Mouse (Mus musculus) embryonic facial prominence, embryonic 12.5 days (tissue): Measurements from ENCODE around the gene Spen. TPM values are rescaled to one million over a fixed set of nuclear protein-coding genes. Genes with fewer than 3 reads are reported as not detected.

Experiments used
- ATAC-seq: fragments of 200-750 bp; cut with Nextera tagmentation; 2 replicates; pipeline ENCODE4 v1.8.0; 2017; ENCODE audit not compliant: insufficient number of reproducible peaks, insufficient read depth, low FRiP score, low TSS enrichment
- H3K27ac ChIP-seq: fragments of 300-500 bp; sonication (generic); 2 replicates; pipeline ENCODE4 v1.5.1; 2016; ENCODE audit warnings: mild to moderate bottlenecking
- H3K27me3 ChIP-seq: fragments of 300-500 bp; sonication (generic); 2 replicates; pipeline ENCODE4 v1.6.1; 2016; ENCODE audit warnings: mild to moderate bottlenecking, moderate library complexity
- H3K36me3 ChIP-seq: fragments of 300-500 bp; sonication (generic); 2 replicates; pipeline ENCODE4 v1.6.1; 2016; ENCODE audit warnings: mild to moderate bottlenecking
- H3K4me1 ChIP-seq: fragments of 300-500 bp; sonication (generic); 2 replicates; pipeline ENCODE4 v1.6.1; 2016
- H3K4me2 ChIP-seq: fragments of 300-500 bp; sonication (generic); replicated peaks from 2 replicates; pipeline ENCODE4 v1.6.1; 2016; ENCODE audit warnings: mild to moderate bottlenecking, moderate library complexity
- H3K4me3 ChIP-seq: fragments of 300-500 bp; sonication (generic); 2 replicates; pipeline ENCODE4 v1.5.1; 2016; ENCODE audit warnings: mild to moderate bottlenecking
- H3K9ac ChIP-seq: fragments of 300-500 bp; sonication (generic); 2 replicates; pipeline ENCODE4 v1.6.1; 2016; ENCODE audit warnings: mild to moderate bottlenecking, moderate library complexity
- H3K9me3 ChIP-seq: fragments of 300-500 bp; sonication (generic); 2 replicates; pipeline ENCODE4 v1.6.1; 2016; ENCODE audit warnings: mild to moderate bottlenecking, moderate library complexity
- WGBS: fragments of 180-500 bp; shearing (Covaris S2); methylation state at CpG from one replicate; pipeline ENCODE4 v1.1.7; 2016; 5-methylcytosine and 5-hydroxymethylcytosine counted together
- polyA plus RNA-seq: library from polyadenylated mRNA; unstranded; fragments of >200 nt; fragmentation: Nextera tagmentation; extraction: Ambion mirVana; gene quantifications from 2 replicates; pipeline ENCODE4 v1.2.1, GENCODE M21; 2016

The Spen gene
- polyA plus RNA-seq, 1 experiment from 2014 or later = 15.0 TPM

GRCm38 (mm10) chr4:141440877-141441276 is 97.5 kb downstream of the Spen start:
- Histone ChIP-seq H3K4me3 (no peak overlapping the region), H3K9me3 (no peaks in the 10 kb centered on the region), H3K27ac (no peak overlapping the region), H3K4me2 (no peak overlapping the region), H3K9ac (no peak overlapping the region), H3K4me1 (peaks cover 9% of the 10 kb centered on the region), H3K36me3 (no peaks in the 10 kb centered on the region), H3K27me3 (no peaks in the 10 kb centered on the region)
- no peak for ATAC-seq

- H3K9me3 ChIP-seq = no peaks in the 10 kb centered on the region
- H3K4me1 ChIP-seq = no peaks in the 10 kb centered on the region
- 86% methylated on average over 12 of the region's 12 CpGs for WGBS
Observed at GRCm38 (mm10) chr4:141439083-141439803, 99.2 kb downstream of the Spen start.

GRCm38 (mm10) chr4:141435974-141436373 is 102.4 kb downstream of the Spen start, which contains the start of gene Srarp:
Gene Srarp (minus strand): TSS chr4:141436105.
- H3K4me1 ChIP-seq = no peaks in the 10 kb centered on the region
- no peak for ATAC-seq
- 90% methylated on average over 1 of the region's 1 CpGs for WGBS

More at GRCm38 (mm10) chr4:141439083-141439803, 99.2 kb downstream of the Spen start:
- no peak overlapping the region for H3K27ac ChIP-seq
- H3K27me3 ChIP-seq = no peaks in the 10 kb centered on the region
- H3K9ac ChIP-seq = no peak overlapping the region
- H3K4me2 ChIP-seq = no peak overlapping the region
- no peak overlapping the region for H3K4me3 ChIP-seq
- no peaks in the 10 kb centered on the region for H3K36me3 ChIP-seq
- ATAC-seq = no peak

GRCm38 (mm10) chr4:141433191-141433590 is 105.2 kb downstream of the Spen start:
- H3K27me3 ChIP-seq = no peaks in the 10 kb centered on the region
- H3K4me2 ChIP-seq = no peak overlapping the region
- no peaks in the 10 kb centered on the region for H3K4me1 ChIP-seq
- H3K9me3 ChIP-seq = no peaks in the 10 kb centered on the region
- H3K27ac ChIP-seq = no peak overlapping the region
- 83% methylated on average over 18 of the region's 18 CpGs for WGBS
- no peak for ATAC-seq
- no peak overlapping the region for H3K9ac ChIP-seq
- no peaks in the 10 kb centered on the region for H3K36me3 ChIP-seq
- no peak overlapping the region for H3K4me3 ChIP-seq

More at GRCm38 (mm10) chr4:141435974-141436373, 102.4 kb downstream of the Spen start, which contains the start of gene Srarp:
- Histone ChIP-seq H3K4me2 (no peak within 1 kb of the TSS), H3K4me3 (no peak within 1 kb of the TSS), H3K9ac (no peak within 1 kb of the TSS), H3K36me3 (no peaks in the 10 kb centered on the region), H3K9me3 (no peaks in the 10 kb centered on the region), H3K27me3 (no peaks in the 10 kb centered on the region), H3K27ac (no peak within 1 kb of the TSS)

GRCm38 (mm10) chr4:141432666-141433065 is 105.7 kb downstream of the Spen start:
- Histone ChIP-seq H3K27me3 (0 out of 2 replicates have a peak, but pooled peaks cover 2% of the 10 kb centered on the region), H3K9me3 (no peaks in the 10 kb centered on the region), H3K27ac (no peak overlapping the region), H3K4me1 (no peaks in the 10 kb centered on the region), H3K9ac (no peak overlapping the region), H3K36me3 (no peaks in the 10 kb centered on the region), H3K4me2 (no peak overlapping the region), H3K4me3 (no peak overlapping the region)
- WGBS = 67% methylated on average over 14 of the region's 14 CpGs
- ATAC-seq = no peak

- H3K27ac ChIP-seq = no peak overlapping the region
- no peak overlapping the region for H3K4me2 ChIP-seq
- no peaks in the 10 kb centered on the region for H3K36me3 ChIP-seq
- H3K9me3 ChIP-seq = no peaks in the 10 kb centered on the region
- H3K27me3 ChIP-seq = 0 out of 2 replicates have a peak, but pooled peaks cover 4% of the 10 kb centered on the region
- H3K4me1 ChIP-seq = peaks cover 2% of the 10 kb centered on the region; the same call in 1 of the 2 replicates
- no peak overlapping the region for H3K4me3 ChIP-seq
- no peak overlapping the region for H3K9ac ChIP-seq
- ATAC-seq = no peak
- 49% methylated on average over 9 of the region's 9 CpGs for WGBS
Observed at GRCm38 (mm10) chr4:141430997-141431396, 107.4 kb downstream of the Spen start.

- Histone ChIP-seq H3K27me3 (peaks cover 8% of the 10 kb centered on the region), H3K4me2 (no peak overlapping the region), H3K36me3 (no peaks in the 10 kb centered on the region), H3K4me3 (no peak overlapping the region), H3K9ac (no peak overlapping the region), H3K27ac (no peak overlapping the region), H3K9me3 (no peaks in the 10 kb centered on the region), H3K4me1 (peaks cover 12% of the 10 kb centered on the region; the same call in 1 of the 2 replicates)
- ATAC-seq = no peak
- 48% methylated on average over 9 of the region's 9 CpGs for WGBS
Observed at GRCm38 (mm10) chr4:141429847-141430246, 108.5 kb downstream of the Spen start.

GRCm38 (mm10) chr4:141429381-141429780 is 109.0 kb downstream of the Spen start:
- 79% methylated on average over 6 of the region's 6 CpGs for WGBS
- no peaks in the 10 kb centered on the region for H3K9me3 ChIP-seq
- H3K4me2 ChIP-seq = no peak overlapping the region
- ATAC-seq = no peak
- H3K9ac ChIP-seq = no peak overlapping the region
- H3K27me3 ChIP-seq = peaks cover 12% of the 10 kb centered on the region
- H3K27ac ChIP-seq = no peak overlapping the region
- no peak overlapping the region for H3K4me3 ChIP-seq
- no peaks in the 10 kb centered on the region for H3K36me3 ChIP-seq
- H3K4me1 ChIP-seq = peaks cover 12% of the 10 kb centered on the region; the same call in 1 of the 2 replicates

- Histone ChIP-seq H3K4me3 (no peak overlapping the region), H3K4me1 (peaks cover 12% of the 10 kb centered on the region; the same call in 1 of the 2 replicates), H3K27me3 (peaks cover 17% of the 10 kb centered on the region), H3K4me2 (no peak overlapping the region), H3K27ac (no peak overlapping the region), H3K9me3 (no peaks in the 10 kb centered on the region), H3K36me3 (no peaks in the 10 kb centered on the region), H3K9ac (no peak overlapping the region)
- ATAC-seq = no peak
- WGBS = 84% methylated on average over 13 of the region's 13 CpGs
Observed at GRCm38 (mm10) chr4:141427921-141428320, 110.5 kb downstream of the Spen start.

GRCm38 (mm10) chr4:141426796-141427745 is 111.3 kb downstream of the Spen start:
- Histone ChIP-seq H3K27ac (no peak overlapping the region), H3K4me3 (no peak overlapping the region), H3K4me1 (peaks cover 12% of the 10 kb centered on the region; the same call in 1 of the 2 replicates), H3K27me3 (peaks cover 17% of the 10 kb centered on the region), H3K4me2 (no peak overlapping the region), H3K36me3 (no peaks in the 10 kb centered on the region), H3K9me3 (no peaks in the 10 kb centered on the region), H3K9ac (no peak overlapping the region)
- 73% methylated on average over 10 of the region's 10 CpGs for WGBS
- no peak for ATAC-seq
